Mouse (Mus musculus) liver, embryonic 12.5 days (tissue): ENCODE measurements around the gene Ddx54. TPM values are rescaled to one million over a fixed set of nuclear protein-coding genes. Genes with fewer than 3 reads are reported as not detected.

Experiments
- ATAC-seq: fragments of 200-750 bp; cut with Nextera tagmentation; 2 replicates; pipeline ENCODE4 v1.8.0; 2017; ENCODE audit warnings: moderate number of reproducible peaks, mild to moderate bottlenecking, moderate library complexity
- H3K27ac ChIP-seq: fragments of 300-500 bp; sonication (generic); 2 replicates; pipeline ENCODE4 v1.5.1; 2016; ENCODE audit warnings: mild to moderate bottlenecking
- H3K27me3 ChIP-seq: fragments of 300-500 bp; sonication (generic); replicated peaks from 2 replicates; pipeline ENCODE4 v1.6.1; 2016; ENCODE audit warnings: mild to moderate bottlenecking, moderate library complexity
- H3K36me3 ChIP-seq: fragments of 300-500 bp; sonication (generic); 2 replicates; pipeline ENCODE4 v1.6.1; 2016; ENCODE audit warnings: mild to moderate bottlenecking, moderate library complexity
- H3K4me1 ChIP-seq: fragments of 300-500 bp; sonication (generic); 2 replicates; pipeline ENCODE4 v1.6.1; 2016
- H3K4me2 ChIP-seq: fragments of 300-500 bp; sonication (generic); 2 replicates; pipeline ENCODE4 v1.6.1; 2016; ENCODE audit warnings: mild to moderate bottlenecking, moderate library complexity
- H3K4me3 ChIP-seq: fragments of 300-500 bp; sonication (generic); 2 replicates; pipeline ENCODE4 v1.5.1; 2016; ENCODE audit warnings: mild to moderate bottlenecking, moderate library complexity
- H3K9ac ChIP-seq: fragments of 300-500 bp; sonication (generic); 2 replicates; pipeline ENCODE4 v1.6.1; 2016; ENCODE audit warnings: mild to moderate bottlenecking, moderate library complexity
- H3K9me3 ChIP-seq: fragments of 300-500 bp; sonication (generic); replicated peaks from 2 replicates; pipeline ENCODE4 v1.6.1; 2016; ENCODE audit warnings: mild to moderate bottlenecking, moderate library complexity
- WGBS: fragments of 180-500 bp; shearing (Covaris S2); methylation state at CpG from one replicate; pipeline ENCODE4 v1.1.7; 2016; ENCODE audit not compliant: insufficient replicate concordance; 5-methylcytosine and 5-hydroxymethylcytosine counted together
- polyA plus RNA-seq: library from polyadenylated mRNA; unstranded; fragments of >200 nt; fragmentation: Nextera tagmentation; extraction: Ambion mirVana; gene quantifications from 2 replicates; pipeline ENCODE4 v1.2.1, GENCODE M21; 2016

Gene Ddx54
- polyA plus RNA-seq, 1 experiment from 2014 or later, result 36.3 TPM

DNA sequence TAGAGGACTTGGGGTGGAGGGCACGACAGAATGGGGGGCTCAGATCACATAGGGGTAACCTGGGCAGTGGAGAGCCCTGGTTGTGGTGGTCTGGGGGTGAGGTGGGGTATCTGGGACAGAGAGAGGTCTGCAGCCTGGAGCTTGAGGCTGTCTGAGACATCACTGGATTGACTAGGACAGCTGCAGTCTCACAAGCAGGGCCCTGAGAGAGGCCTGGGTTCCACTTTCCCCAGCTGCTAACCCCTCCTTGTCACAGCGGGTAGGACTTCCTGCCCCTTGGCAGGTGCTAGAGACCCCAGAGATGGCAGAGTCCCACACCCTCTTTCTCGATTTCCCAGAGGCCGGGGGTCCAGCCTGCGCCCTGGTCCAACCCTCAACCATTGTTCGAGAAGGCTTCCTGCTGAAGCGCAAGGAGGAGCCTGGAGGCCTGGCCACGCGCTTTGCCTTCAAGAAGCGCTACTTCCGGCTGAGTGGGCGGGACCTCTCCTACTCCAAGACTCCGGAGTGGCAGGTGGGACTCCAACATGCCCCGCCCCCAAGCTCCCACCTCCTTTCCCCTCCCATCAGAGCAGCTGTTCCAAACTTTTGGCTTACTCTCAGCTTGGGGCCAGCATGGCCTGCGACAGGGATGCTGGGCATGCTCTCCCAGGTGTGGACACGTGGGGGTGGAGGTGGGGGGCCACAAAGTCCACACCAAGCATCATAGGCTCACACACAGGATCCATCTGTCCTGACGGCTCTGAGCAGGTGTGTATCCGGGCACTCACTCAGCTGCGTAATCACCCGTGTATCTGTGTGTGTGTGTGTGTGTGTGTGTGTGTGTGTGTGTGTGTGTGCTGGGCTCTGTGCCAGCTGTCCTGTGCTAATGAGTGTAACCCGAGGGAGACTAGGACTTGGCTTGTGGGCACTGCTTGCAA is 61.9 kb downstream of the Ddx54 start:
- H3K4me3 ChIP-seq, result no peak overlapping the region
- no peak overlapping the region for H3K4me2 ChIP-seq
- H3K9ac ChIP-seq, result no peak overlapping the region
- peak; percentile 19; the same call in 1 of the 2 replicates for ATAC-seq
- no peaks in the 10 kb centered on the region for H3K4me1 ChIP-seq
- H3K9me3 ChIP-seq, result no peaks in the 10 kb centered on the region
- peaks cover 34% of the 10 kb centered on the region for H3K27me3 ChIP-seq
- no peaks in the 10 kb centered on the region for H3K36me3 ChIP-seq
- H3K27ac ChIP-seq, result no peak overlapping the region
- WGBS, result 36% methylated on average over 21 of the region's 21 CpGs

GRCm38 (mm10) chr5:120677516-120677915 is 65.0 kb downstream of the Ddx54 start:
- no peaks in the 10 kb centered on the region for H3K4me1 ChIP-seq
- H3K9me3 ChIP-seq, result no peaks in the 10 kb centered on the region
- no peak overlapping the region for H3K9ac ChIP-seq
- H3K27ac ChIP-seq, result no peak overlapping the region
- ATAC-seq, result no peak
- no peak overlapping the region for H3K4me3 ChIP-seq
- 14% methylated on average over 2 of the region's 2 CpGs for WGBS
- peaks cover 62% of the 10 kb centered on the region for H3K27me3 ChIP-seq
- no peaks in the 10 kb centered on the region for H3K36me3 ChIP-seq
- no peak overlapping the region for H3K4me2 ChIP-seq

Other genes starting within 250 kb of the Ddx54 start
- gene Lhx5, start 181.0 kb upstream of the Ddx54 start, polyA plus RNA-seq, result not detected in 2 replicates
- gene Sdsl, start 139.9 kb upstream of the Ddx54 start, polyA plus RNA-seq, result 1.1 TPM in 2 replicates
- not detected in 2 replicates for gene Sds, start 136.2 kb upstream of the Ddx54 start, polyA plus RNA-seq
- gene Plbd2, start 109.1 kb upstream of the Ddx54 start, polyA plus RNA-seq, result 23.2 and 27.4 TPM in 2 replicates
- gene Slc8b1, start 101.6 kb upstream of the Ddx54 start, polyA plus RNA-seq, result 4.2 and 6.0 TPM in 2 replicates
- 24.8 and 25.4 TPM in 2 replicates for gene Tpcn1, start 24.1 kb upstream of the Ddx54 start, polyA plus RNA-seq
- gene Iqcd, start 23.7 kb upstream of the Ddx54 start, polyA plus RNA-seq, result 2.0 and 2.1 TPM in 2 replicates
- 7.3 and 8.4 TPM in 2 replicates for gene Rita1, start 150 bp upstream of the Ddx54 start, polyA plus RNA-seq
- not detected in 2 replicates for gene Cfap73, start 21.5 kb downstream of the Ddx54 start, polyA plus RNA-seq
- 0.19 and 0.20 TPM in 2 replicates for gene Rasal1, start 36.1 kb downstream of the Ddx54 start, polyA plus RNA-seq
- 0.37 and 0.67 TPM in 2 replicates for gene Dtx1, start 99.2 kb downstream of the Ddx54 start, polyA plus RNA-seq
- 0.26 and 0.37 TPM in 2 replicates for gene Oas2, start 137.1 kb downstream of the Ddx54 start, polyA plus RNA-seq
- 0.05 and 0.07 TPM in 2 replicates for gene Oas3, start 164.9 kb downstream of the Ddx54 start, polyA plus RNA-seq
- gene Oas1e, start 182.8 kb downstream of the Ddx54 start, polyA plus RNA-seq, result not detected in 2 replicates
- gene Oas1c, start 199.8 kb downstream of the Ddx54 start, polyA plus RNA-seq, result 0.20 and 0.24 TPM in 2 replicates
- gene Oas1f, start 234.6 kb downstream of the Ddx54 start, polyA plus RNA-seq, result not detected in 2 replicates
- not detected in 2 replicates for gene Oas1h, start 248.7 kb downstream of the Ddx54 start, polyA plus RNA-seq